Comparison of ENCODE assay signal across 29 mouse cellular contexts in genomic region chr9:70409743-70410142, GRCm38 (mm10).
"Had no signal": no experiment of that assay in that cellular context is flagged by ENCODE, and none has a peak within 500 bp of the region (broad histone marks: within the 10 kb centered on the region; RNA-seq: fewer than 3 reads in every experiment).

No protein-coding gene starts in this region.

- H3K4me1 ChIP-seq: embryonic facial prominence, embryonic 10.5 days; embryonic facial prominence, embryonic 12.5 days; embryonic facial prominence, embryonic 13.5 days; embryonic facial prominence, embryonic 15.5 days; forebrain, embryonic 10.5 days; forebrain, embryonic 12.5 days; forebrain, embryonic 15.5 days; heart, embryonic 10.5 days had no signal

- H3K9ac ChIP-seq: embryonic facial prominence, embryonic 12.5 days; embryonic facial prominence, embryonic 13.5 days; embryonic facial prominence, embryonic 15.5 days; forebrain, embryonic 12.5 days; forebrain, embryonic 15.5 days; forebrain, postnatal 0 days had no signal

- H3K27ac ChIP-seq: embryonic facial prominence, embryonic 10.5 days; embryonic facial prominence, embryonic 12.5 days; embryonic facial prominence, embryonic 13.5 days; embryonic facial prominence, embryonic 15.5 days; forebrain, embryonic 10.5 days; forebrain, embryonic 12.5 days; forebrain, embryonic 15.5 days; gastrocnemius, adult 2 months; heart, adult 2 months; heart, embryonic 10.5 days had no signal

- H3K4me3 ChIP-seq: embryonic facial prominence, embryonic 10.5 days; embryonic facial prominence, embryonic 12.5 days; embryonic facial prominence, embryonic 13.5 days; embryonic facial prominence, embryonic 15.5 days; erythroblast, embryonic 14.5 days; forebrain, embryonic 10.5 days; forebrain, embryonic 12.5 days; forebrain, embryonic 15.5 days; gastrocnemius, adult 2 months; heart, adult 2 months; heart, embryonic 10.5 days had no signal

- H3K27me3 ChIP-seq: embryonic facial prominence, embryonic 12.5 days; embryonic facial prominence, embryonic 13.5 days; embryonic facial prominence, embryonic 15.5 days; forebrain, embryonic 12.5 days; forebrain, embryonic 15.5 days had no signal

- ATAC-seq: forebrain, embryonic 14.5 days; forebrain, embryonic 15.5 days; forebrain, embryonic 16.5 days; forebrain, postnatal 0 days had no signal

- DNase-seq: cerebellum, adult 2 months; cerebellum, adult 8-10 months; cerebellum, adult 9-10 months; cerebellum, adult 9-11 months; cerebellum, postnatal 10 days; cerebellum, postnatal 14 days; cerebellum, postnatal 25 days; cerebellum, postnatal 36 days; embryo, embryonic 11 days; forebrain, postnatal 0 days; gastrocnemius, adult 2 months; gastrocnemius, postnatal 10 days; gastrocnemius, postnatal 14 days; gastrocnemius, postnatal 25 days; gastrocnemius, postnatal 36 days; heart, adult 11 months; heart, adult 18-20 months; heart, adult 2 months had no signal

- H3K9me3 ChIP-seq: embryonic facial prominence, embryonic 10.5 days; embryonic facial prominence, embryonic 12.5 days; embryonic facial prominence, embryonic 13.5 days; embryonic facial prominence, embryonic 15.5 days; forebrain, embryonic 10.5 days; forebrain, embryonic 12.5 days; forebrain, embryonic 15.5 days; heart, embryonic 10.5 days had no signal

- H3K4me2 ChIP-seq: embryonic facial prominence, embryonic 12.5 days; embryonic facial prominence, embryonic 13.5 days; embryonic facial prominence, embryonic 15.5 days; forebrain, embryonic 12.5 days; forebrain, embryonic 15.5 days had no signal
